Mouse (Mus musculus): ENCODE results near the gene Cfap100. TPM values are rescaled to one million over a fixed set of nuclear protein-coding genes. Genes with fewer than 3 reads are reported as not detected.

Cfap100 gene
- total RNA-seq, 2 experiments from 2014 or later = 0.30 TPM; not detected in 1

DNA sequence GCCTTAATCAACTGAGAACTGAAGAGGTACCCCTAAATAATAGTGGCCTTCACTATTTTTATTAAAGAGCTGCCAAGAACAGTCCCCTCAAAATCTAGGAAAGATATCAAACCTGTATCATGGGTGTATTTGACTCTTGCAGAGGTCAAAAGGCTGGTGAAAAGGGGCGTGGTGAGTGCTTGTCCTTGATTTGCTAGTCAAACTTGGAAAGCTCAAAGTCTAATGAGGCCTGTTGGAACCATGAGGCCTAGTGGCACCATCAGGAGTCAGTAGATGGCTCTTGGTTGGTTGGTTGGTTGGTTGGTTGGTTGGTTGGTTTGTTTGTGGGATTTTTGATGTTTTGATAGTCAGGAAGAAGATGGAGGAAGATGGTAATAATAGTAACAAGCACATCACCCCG lies 32.8 kb downstream of the Cfap100 start:
- no peak for DNase-seq
- intact Hi-C loops (cut with DNase I) = no loop called here

DNA sequence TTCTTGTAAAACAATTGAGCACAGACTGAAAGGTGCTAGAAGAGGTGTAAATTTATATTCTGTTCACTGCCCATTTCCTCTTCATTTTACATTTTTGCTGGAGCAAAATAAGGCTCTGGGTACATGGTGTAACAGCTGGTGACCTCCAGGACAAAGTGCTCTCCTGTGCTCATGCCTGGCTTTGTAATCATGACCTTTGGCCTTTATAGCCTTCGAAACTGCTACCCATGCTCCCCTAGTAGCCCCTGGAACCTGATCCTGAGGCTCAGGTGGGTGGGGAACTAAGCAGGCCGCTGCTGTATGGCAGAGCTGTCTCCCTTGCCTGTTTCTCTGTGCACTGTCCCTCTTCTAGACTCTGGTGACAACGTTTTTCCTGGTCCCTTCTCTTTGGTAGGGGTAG lies 34.6 kb downstream of the Cfap100 start:
- DNase-seq = no peak
- intact Hi-C loops (cut with DNase I) = no loop called here

DNA sequence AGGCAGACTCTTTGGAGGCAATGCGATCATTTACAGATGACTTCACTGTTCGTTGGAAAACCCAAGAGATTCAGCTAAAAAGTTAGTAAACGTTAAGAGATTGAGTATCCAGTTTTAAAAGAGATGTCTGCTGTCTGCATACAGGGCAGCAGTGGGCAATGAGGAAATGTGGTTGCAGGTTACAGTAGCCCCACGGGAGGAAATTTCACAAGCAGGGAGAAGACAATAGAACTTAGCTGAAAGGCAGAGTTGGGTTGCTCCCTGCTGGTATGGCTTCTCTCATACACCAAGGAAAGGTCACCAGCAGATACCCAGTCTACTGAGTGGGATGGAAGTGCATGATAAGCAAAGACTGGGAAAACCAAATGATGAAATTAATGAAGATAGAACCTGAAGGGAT lies 38.0 kb downstream of the Cfap100 start:
- intact Hi-C loops (cut with DNase I) = no loop called here
- no peak for DNase-seq

DNA sequence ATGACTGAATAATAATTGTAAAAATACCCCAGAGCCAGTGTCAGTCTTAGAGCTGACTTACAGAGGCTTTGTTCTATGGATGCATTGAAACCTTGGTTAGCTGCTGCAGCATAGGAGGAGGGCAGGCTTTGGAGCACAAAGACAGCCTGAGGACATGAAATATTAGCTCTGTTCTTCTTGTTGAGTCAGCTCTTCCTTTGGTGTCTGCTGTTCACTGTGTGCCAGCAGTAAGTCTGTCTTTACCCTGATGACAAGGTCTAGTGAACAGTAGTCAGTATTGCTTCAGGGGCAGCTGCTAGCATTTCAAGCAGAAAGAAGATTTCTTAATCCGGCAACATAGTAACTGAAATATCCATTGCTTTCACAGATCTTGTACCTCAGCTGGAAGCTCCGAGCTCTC lies 47.1 kb downstream of the Cfap100 start:
- intact Hi-C loops (cut with DNase I) = no loop called here

DNA sequence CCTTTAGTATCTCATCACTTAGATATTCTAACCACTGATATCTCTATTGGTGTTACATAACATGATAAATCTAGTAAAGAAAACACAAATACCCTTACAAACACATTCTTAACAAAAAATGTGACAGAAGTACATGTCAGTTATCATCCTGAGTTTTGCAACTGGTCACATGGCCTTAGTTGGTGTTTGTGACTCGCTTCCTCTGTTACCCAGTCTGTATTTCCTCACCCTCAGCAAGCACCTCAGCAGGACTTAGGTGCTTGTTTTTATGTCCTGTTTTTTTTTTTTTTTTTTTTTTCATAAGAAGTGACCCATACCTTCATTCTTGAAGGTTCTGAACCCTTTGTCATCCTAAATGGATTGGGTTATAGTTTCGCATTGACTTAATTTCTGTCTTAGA lies 50.9 kb downstream of the Cfap100 start:
- DNase-seq = no peak
- intact Hi-C loops (cut with DNase I) = no loop called here

More for the DNA sequence above, 47.1 kb downstream of the Cfap100 start:
- DNase-seq = no peak

DNA sequence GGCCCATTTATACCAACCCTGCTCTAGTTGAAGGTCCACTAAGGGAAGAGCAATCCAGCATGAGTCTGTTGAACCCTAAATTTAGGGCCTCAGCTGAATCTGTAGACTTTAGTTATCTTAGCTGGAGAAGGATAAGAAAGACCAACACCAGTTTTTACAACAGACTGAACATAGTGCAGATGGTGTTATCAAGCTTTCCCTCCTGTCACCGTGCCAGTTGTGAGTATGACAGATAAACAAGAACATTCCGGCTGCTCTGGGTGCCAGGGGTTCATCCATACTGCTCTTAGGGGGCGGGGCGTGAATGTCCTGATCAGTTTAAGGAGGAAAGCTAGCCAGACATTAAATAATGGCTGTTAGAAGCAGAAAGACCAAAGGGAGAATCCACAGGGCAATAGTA lies 54.0 kb downstream of the Cfap100 start:
- DNase-seq = no peak
- intact Hi-C loops (cut with DNase I) = no loop called here

DNA sequence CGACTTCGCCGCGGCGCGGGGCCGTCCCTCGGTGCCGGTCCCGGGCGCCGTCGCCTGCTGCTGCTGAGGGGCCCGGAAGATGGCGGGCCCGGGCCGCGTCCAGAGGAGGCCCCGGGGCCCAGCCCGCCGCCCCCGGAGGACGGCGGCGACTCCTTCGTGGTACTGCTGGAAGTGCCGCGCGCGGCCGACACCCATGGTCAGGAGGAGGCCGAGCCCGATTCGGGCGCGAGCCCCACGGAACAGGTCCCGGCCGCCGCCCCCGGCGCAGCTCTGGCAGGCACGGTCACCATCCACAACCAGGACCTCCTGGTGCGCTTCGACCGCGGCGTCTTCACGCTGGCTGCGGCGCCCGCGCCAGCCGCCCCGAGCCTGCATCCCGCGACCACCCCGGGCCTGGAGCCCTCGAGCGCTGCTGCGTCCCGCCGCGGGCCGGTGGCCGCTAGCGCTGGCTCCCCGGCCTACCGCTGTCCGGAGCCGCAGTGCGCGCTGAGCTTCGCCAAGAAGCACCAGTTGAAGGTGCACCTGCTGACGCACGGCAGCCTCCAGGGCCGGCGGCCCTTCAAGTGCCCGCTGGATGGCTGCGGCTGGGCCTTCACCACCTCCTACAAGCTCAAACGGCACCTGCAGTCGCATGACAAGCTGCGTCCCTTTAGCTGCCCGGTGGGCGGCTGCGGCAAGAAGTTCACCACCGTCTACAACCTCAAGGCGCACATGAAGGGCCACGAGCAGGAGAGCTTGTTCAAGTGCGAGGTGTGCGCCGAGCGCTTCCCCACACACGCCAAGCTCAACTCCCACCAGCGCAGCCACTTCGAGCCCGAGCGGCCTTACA lies 58.7 kb downstream of the Cfap100 start:
- DNase-seq = peak in 1 of 2 experiments; percentile 38
- intact Hi-C loops (cut with DNase I) = no loop called here

DNA sequence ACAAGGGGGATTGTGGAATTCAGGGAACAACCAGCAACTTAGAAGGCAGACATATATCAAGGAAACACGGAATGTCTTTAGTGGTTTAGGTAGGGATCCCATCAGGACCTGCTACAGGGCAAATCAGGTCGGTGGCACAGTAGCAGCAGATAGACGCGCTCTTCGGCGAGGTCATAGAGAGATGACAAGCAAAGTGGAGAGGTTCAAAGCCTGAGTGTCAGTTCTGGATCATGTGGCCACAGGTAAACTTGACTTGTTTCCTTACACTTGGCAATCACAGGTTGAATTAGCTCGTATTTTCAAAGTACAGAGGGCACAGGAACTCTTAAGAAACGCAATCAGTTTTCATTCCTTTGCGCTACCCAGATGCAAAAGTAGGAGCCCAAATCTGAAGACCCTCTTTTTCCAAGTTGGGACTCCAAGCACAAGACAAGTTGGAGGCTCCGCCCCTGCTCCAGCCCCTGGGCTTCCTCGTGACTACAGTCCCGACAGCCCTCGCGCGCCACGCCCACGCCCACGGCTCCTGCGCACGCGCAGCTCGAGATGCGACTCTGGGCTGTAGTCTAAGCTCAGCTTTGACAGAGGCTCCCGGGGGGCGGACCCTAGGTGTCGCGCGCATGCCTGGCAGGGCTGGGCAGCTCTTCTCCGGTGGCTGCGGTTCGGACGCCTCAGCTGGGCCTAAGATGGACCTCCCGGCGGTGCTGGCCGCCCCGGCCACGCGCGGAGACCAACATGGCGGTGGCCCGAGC lies 59.4 kb downstream of the Cfap100 start, which contains the start of gene Zxdc:
Gene Zxdc, plus strand, starts transcription at position 517 of the 749 bp plus-strand sequence.
- intact Hi-C loops (cut with DNase I) = no loop called here
- DNase-seq = peak; percentile 99 to 100

DNA sequence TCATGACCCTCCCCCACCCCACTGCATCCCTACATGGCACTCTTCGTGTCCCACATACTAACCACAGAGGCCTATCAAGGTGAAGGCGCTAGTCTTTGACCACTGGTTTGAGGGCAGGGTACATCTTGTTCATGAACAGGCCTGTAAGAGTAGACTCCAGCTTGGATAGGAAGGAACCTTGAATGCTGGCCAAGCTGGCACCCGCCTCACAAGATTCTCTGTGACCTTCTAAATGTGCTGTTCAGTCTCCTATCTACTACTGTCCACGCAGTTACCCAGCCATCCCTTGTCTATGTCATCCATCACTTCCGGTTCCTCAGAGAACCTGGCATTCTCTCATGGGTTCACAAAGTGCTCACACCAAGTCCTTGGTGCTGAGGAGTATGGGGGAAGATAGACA lies 65.3 kb downstream of the Cfap100 start:
- DNase-seq = no peak
- intact Hi-C loops (cut with DNase I) = no loop called here

DNA sequence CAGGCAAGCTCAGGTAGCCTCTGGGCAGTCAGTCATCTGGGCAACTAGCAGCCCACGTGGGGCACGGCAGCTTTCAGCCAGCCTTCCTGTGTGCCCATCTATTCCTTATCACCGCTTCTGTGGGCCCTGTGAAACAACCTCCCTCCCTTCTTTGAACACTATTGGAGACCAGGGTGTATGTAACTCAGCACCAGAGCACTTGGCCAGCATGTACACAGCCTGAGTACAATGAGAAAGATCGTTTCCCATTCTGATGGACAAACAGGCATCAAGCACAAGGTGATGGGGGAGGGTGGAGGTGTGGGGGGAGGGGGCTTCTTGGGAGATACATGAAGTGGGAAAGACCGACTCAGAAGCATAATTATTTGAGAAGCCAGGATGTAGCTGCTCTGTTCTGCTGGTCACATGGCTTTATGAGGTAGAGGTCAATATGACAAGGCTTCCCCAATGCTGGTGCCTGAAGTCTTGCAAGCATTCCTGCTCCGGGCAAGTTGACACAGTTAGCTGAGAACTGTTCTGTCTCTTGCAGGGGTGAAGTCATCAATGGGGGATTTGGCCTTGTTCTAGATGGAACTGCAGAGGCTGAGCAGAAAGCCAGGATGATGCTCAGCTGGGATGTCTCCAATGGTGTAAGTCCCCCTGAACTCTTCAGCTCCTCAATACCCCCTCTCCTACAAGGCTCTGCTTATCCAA lies 67.5 kb downstream of the Cfap100 start:
- DNase-seq = no peak
- intact Hi-C loops (cut with DNase I) = no loop called here

DNA sequence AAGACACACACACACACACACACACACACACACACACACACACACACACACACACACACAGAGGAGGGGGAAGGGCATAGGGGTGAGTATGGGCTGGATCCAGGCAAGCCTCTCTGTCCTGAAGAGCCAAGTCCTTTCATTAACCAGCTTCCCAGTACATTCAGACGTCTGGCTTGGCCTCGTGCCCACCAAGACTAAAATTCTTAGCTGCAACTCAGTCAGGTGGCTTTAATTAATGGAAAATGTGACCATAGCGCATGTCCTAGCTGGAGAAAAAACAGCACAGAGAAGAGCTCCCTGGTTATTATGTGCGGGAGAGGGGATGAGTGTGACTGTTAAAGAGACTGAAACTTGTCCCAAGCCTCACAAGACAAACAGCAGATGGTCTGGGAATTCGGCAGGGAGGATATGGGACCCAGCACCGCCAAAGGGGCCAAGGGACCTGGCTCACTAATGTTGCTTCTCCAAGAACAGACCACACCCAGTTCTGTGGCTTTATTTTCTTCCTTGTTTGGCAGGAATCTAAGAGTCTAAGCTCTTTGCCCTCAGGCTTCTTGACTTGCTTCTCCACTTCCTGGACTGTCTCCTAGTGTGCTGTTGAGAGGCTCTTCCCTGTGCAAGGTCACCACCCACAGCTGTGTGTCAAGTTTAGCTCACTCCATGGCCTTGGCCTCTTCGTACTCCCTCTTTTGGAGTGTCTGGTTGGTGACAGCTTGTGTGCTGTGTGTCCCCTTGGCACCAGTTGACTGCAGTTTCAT lies 68.4 kb downstream of the Cfap100 start:
- DNase-seq = peak; percentile 51 to 68
- intact Hi-C loops (cut with DNase I) = no loop called here

DNA sequence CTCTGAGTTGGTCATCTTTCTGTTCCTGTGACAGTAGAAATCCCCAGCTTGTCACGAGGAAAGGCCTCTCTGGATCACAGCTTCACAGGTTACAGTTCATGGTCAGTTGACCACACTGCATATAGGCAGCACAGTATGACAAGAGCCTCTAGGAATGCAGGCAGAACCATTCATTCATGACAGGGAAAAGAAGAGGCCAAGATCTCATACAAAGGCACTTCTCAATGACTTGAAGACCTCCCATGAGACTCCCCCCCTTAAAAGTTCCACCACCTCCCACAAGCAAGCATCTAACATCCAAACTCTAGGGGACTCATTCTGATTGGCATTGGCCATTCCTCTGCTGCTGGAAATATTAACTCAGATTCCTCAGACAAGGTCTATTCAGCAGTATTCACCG lies 69.2 kb downstream of the Cfap100 start:
- no peak for DNase-seq
- intact Hi-C loops (cut with DNase I) = no loop called here

DNA sequence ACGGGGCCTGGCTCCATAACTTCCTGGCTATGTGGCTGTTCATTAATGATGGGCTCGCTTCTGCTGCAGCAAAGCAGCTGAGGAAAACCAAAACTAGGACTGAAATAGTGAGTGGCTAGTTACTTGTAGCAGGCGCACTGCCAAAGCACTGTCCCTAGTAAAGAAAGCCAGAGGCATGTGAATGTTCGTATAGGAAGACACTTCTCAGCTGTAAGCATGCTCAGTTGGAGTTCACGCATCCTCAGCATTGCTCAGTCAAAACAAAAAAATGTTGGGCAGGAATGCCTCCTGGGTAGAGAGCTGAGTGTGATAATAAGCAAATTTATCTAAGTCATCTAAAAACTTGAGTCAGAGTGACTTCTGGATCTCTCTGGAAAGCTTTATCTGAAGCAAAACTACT lies 70.5 kb downstream of the Cfap100 start:
- no peak for DNase-seq
- intact Hi-C loops (cut with DNase I) = no loop called here

Other genes starting within 250 kb of the Cfap100 start
- not detected for gene V1ra8, start 226.0 kb downstream of the Cfap100 start, total RNA-seq (2021)
- gene Vmn1r53, start 204.4 kb downstream of the Cfap100 start, total RNA-seq (2021) = not detected
- not detected for gene Vmn1r54, start 182.5 kb downstream of the Cfap100 start, total RNA-seq (2021)
- gene BC048671, start 127.6 kb downstream of the Cfap100 start, total RNA-seq (2021) = not detected
- gene Chst13, start 103.6 kb downstream of the Cfap100 start, total RNA-seq (2021) = not detected
- gene Uroc1, start 95.5 kb downstream of the Cfap100 start, total RNA-seq (2021) = under 1 TPM in 1 of 2 experiments, not detected in 1; 0.08 TPM
- gene Zxdc, start 59.3 kb downstream of the Cfap100 start, total RNA-seq (2021) = 10 to 100 TPM; 13.3 to 13.6 TPM
- gene Klf15, start 33.8 kb upstream of the Cfap100 start, total RNA-seq (2021) = 10 to 100 TPM; 36.6 to 38.0 TPM
- gene Aldh1l1, start 57.6 kb upstream of the Cfap100 start, total RNA-seq (2021) = 1 to 10 TPM; 2.9 to 4.0 TPM
- gene Slc41a3, start 175.9 kb upstream of the Cfap100 start, total RNA-seq (2021) = 10 to 100 TPM; 61.5 to 75.4 TPM

All from gastrocnemius, postnatal 36 days (tissue).